Mouse (Mus musculus) kidney, postnatal 25 days (tissue): ENCODE measurements around the gene Crim1.
A peak's percentile ranks its signal among the peaks of the same experiment; 100 is the strongest.

Source experiments
- DNase-seq, 2 experiments: peaks; one replicate each; pipeline ENCODE4 v3.0.0; 2021; ENCODE audit warnings: mixed read lengths in 2 of 2

The Crim1 gene

GRCm38 (mm10) chr17:78382321-78382720, 182.3 kb downstream of the Crim1 start:
- no peak for DNase-seq

GRCm38 (mm10) chr17:78387665-78388064, 187.6 kb downstream of the Crim1 start:
- DNase-seq = no peak

DNA sequence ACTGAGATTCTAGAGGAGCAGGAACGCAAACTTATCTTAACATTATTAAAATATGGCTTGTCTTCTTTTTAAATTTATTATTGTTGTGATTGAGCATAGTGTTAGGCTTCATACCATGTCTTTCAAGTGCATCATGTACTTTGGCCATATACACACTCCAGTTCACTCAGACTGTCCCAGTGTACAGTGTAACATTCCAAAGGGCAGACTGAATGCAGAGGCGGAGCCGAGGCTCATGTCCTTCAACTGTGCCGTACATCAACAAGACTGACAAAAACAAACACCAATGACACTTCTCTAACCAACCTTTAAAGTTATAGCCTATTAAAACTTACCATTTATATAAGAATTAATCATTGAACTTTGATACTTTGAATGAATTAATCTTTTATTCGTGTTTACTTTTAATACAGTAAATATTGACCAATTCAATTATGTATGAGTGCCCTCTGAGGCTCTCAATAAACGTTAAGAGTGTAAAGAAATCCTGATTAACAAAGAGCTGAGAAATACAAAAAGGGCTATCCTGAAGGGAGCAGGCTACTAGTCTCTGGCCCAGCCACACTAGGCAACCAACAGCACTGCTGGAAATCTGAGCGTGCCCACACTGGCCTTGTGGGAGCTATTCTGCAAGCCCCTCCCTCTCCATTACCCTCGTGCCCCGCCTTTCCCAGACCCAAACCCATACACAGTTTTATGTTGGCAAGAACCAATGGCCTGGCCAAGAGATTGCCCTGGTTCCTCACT, 188.2 kb downstream of the Crim1 start:
- DNase-seq = peak in 1 of 2 experiments; percentile 58

DNA sequence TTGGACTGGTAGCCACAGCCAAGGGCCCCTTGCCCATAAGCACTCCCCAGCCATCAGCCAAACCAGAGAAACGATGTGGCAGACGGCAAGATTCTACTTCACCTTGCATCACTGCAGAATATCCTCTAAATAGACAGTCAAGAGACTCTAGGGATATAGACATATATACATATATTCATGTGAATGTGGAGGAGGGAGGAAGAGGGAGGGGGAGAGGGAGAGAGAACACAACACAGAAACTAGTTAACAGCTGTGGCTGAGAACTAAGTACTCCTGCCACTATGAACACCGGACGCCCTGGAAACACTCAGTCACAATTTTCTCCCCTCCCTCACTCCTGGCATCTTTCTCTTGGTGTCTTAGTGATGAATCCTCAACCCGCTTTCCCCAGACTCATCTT, 189.5 kb downstream of the Crim1 start:
- DNase-seq = no peak

GRCm38 (mm10) chr17:78392401-78393087, 192.5 kb downstream of the Crim1 start:
- no peak for DNase-seq

GRCm38 (mm10) chr17:78400130-78400840, 200.2 kb downstream of the Crim1 start:
- DNase-seq = peak; percentile 24 to 71

DNA sequence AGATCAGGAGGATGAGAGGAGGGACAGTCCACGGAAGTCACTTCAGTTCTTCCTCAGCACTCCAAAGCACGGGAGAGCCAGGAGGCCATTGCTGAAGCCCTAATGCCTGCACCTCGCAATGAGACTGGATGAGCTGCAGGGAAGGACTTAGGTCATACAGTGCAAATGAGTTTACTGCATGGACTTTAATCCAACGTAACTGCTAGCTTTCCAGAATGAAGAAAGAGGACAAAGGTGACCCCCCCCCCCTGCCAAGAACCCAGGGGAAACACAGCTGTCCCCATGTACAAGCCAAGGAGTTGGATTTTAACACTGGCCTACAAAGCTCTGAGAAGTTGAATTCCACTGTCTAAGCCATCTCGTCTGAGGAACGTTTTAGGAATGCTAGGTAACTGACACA, 201.3 kb downstream of the Crim1 start:
- DNase-seq = peak; percentile 42 to 76

GRCm38 (mm10) chr17:78401713-78402112, 201.7 kb downstream of the Crim1 start:
- no peak for DNase-seq

DNA sequence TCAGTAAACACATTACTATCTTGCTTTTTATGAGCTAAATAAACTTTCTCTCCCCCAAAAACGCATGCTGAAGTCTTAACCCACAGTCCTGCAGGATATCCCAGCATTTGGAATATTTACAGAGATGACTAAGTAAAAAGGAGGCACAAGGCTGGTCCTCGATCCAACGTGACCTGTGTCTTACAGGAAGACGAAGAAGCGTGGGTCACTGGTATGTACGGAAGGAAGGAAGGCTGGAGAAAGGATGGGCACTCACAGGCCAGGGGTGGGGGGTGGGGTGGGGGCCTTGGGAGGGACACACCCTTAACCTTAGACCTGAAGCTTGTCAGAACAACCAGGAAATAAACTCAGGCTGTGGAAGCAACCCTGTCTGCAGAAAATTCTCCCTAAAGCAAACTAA, 202.1 kb downstream of the Crim1 start:
- DNase-seq = no peak

DNA sequence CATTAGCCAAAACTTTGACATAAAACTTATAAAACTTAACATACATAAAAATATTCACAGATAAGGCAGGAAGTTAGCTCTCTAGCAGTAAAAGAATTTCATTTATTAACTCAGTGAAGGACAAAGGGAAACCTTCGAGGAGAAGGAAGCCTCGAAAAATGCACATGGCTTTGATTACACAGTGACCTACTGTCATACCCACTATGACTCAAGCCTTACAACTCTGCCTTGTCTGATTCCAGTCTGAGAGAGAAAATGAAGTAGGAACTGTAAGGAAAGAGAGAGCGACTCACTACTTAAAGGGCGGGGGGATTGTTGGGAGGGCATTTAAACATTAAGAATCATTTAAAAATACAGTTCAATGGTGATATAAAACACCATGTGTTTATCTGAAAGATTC, 203.2 kb downstream of the Crim1 start:
- DNase-seq = no peak

GRCm38 (mm10) chr17:78403804-78404203, 203.8 kb downstream of the Crim1 start:
- no peak for DNase-seq

- no peak for DNase-seq
Observed at GRCm38 (mm10) chr17:78405336-78405735, 205.3 kb downstream of the Crim1 start.

DNA sequence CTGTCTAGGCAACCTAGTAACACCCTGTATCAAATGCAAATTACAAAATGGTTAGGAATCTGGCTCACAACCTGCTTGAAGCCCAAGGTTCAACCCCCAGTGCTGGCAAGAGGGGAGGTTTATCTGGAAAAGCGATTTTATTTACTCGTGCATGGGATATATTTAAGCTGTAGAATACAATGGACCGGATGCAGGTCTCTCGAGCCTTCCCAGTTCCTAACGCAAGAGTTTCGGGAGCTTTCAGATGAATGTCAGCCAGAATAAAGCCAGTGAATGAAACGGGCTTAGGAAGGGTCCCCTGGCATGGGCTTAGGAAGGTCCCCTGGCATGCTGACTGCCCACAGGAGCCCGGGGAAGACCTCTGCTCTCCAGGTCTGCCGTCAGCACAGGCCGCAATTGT, 206.8 kb downstream of the Crim1 start:
- DNase-seq = no peak

DNA sequence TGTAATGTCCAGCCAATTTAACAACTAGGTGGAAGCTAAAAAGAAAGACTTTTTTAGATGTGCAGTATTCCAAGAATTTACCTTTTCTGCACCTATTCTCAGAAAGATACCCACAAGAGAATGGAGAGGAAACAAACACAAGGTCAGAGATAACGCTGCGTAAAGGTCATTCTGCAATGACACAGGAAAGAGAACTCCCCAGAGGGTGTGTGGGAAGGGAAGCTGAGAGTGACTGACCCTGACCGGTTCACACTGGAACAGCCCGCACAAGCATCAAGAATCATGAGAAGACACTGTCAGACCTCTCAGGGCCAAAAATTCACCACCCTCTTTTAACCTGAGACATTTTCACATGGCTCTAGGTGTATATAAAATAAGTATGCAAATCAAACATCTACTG, 207.5 kb downstream of the Crim1 start:
- DNase-seq = peak; percentile 59 to 78

GRCm38 (mm10) chr17:78408386-78408785, 208.3 kb downstream of the Crim1 start:
- no peak for DNase-seq

DNA sequence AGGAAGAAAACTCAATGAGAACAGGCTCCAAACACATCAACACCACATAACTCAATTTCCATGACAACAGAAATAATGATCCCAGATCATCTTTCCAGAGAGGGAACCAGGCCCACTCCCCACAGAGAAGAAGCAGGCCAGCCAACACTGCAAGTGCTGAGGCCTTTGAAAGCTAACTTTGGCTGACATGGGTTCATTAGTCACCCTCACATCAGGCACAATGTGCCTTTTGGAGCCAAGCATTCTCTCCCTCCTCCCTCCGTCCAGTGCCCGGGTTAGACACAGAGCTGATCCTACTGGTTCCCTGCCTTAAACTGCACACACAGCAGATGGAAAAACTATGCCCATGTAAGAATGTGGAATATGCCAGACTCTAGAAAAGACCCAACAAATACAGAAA, 209.9 kb downstream of the Crim1 start:
- DNase-seq = no peak

- no peak for DNase-seq
Observed at GRCm38 (mm10) chr17:78415255-78415654, 215.2 kb downstream of the Crim1 start.

DNA sequence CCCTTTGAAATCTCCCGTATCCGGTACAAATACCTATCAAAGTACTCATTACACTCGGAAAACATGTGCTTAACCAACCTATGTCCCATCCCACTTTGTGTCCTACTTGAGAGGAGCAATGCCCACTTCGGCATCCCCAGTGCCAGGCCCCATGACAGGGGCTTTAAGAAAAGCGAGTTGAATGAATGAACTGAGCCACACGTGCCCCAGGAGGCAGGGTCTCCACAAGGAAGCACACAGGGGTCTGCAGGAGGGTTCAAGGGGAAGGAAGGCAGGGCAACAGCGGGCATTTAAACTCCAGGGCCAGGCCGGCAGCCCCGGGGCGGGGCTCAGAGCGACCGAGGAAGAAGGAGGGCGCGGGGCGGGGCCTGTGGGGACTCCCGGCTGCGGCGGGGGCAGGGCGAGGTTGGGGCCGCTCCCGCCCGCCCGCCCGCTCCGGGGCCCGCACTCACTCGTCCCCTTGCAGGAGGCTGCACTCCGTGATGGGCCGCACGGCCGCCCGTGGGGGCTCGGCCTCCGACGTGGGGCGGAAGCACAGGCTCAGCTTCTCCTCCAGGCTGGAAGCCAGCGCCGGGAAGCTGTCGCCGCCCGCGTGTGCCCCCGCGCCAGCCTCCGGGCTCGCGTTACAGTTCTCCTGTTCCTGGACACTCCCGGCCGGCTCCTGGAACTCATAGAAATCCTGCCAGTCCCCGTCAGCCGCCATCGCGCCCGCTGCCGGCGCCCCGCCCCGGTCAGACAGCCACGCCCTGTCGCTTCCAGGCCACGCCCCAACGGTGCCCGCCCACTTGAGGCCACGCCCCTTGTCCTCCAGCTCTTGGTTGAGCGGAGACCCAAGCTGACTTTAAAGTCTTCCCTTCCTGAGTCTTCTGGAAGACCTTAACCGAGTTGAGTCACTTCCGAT, 217.6 kb downstream of the Crim1 start, which contains the start of gene Fez2:
Gene Fez2 (minus strand): TSS at position 772 of the 901 bp plus-strand sequence.
- peak; percentile 95 to 97 for DNase-seq

- no peak for DNase-seq
Observed at GRCm38 (mm10) chr17:78419216-78419615, 219.2 kb downstream of the Crim1 start.

DNA sequence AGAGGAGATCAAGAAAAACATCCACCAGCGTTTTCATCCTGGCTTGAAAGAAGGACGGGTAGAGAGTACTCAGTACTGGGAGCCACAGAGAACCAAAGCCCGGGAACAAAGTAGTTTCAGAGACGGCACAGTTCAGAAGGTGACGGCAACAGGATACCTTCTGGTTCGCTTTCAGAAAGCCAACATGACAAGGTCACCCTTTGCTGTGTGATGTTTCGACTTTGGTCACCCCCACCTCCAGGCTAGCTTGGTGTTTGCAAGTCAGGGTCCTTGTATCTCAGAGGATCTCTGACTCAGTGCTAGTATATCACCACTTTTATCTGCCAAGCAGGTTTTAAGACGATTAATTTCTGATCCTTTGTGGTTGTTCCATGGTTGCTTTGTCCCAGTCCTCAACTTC, 225.0 kb downstream of the Crim1 start:
- DNase-seq = no peak
